Mouse (Mus musculus) neural tube, embryonic 12.5 days (tissue): Measurements from ENCODE around the gene Eef2. TPM values are rescaled to one million over a fixed set of nuclear protein-coding genes. Genes with fewer than 3 reads are reported as not detected.
"Not testable (repeated sequence)": the region's sequence is repeated elsewhere in the genome, so short reads cannot be mapped to it uniquely, and the experiment has no call there.

Source experiments
- ATAC-seq: fragments of 200-750 bp; cut with Nextera tagmentation; 2 replicates; pipeline ENCODE4 v1.8.0; 2017; ENCODE audit warnings: low read depth, mild to moderate bottlenecking, moderate TSS enrichment, moderate library complexity; ENCODE audit not compliant: low FRiP score
- H3K27ac ChIP-seq: fragments of 300-500 bp; sonication (generic); 2 replicates; pipeline ENCODE4 v1.5.1; 2016
- H3K27me3 ChIP-seq: fragments of 300-500 bp; sonication (generic); replicated peaks from 2 replicates; pipeline ENCODE4 v1.6.1; 2016; ENCODE audit warnings: mild to moderate bottlenecking
- H3K36me3 ChIP-seq: fragments of 300-500 bp; sonication (generic); 2 replicates; pipeline ENCODE4 v1.6.1; 2016; ENCODE audit warnings: mild to moderate bottlenecking
- H3K4me1 ChIP-seq: fragments of 300-500 bp; sonication (generic); 2 replicates; pipeline ENCODE4 v1.6.1; 2016
- H3K4me2 ChIP-seq: fragments of 300-500 bp; sonication (generic); replicated peaks from 2 replicates; pipeline ENCODE4 v1.6.1; 2016; ENCODE audit warnings: mild to moderate bottlenecking
- H3K4me3 ChIP-seq: fragments of 300-500 bp; sonication (generic); 2 replicates; pipeline ENCODE4 v1.5.1; 2016
- H3K9ac ChIP-seq: fragments of 300-500 bp; sonication (generic); 2 replicates; pipeline ENCODE4 v1.6.1; 2016; ENCODE audit warnings: mild to moderate bottlenecking
- H3K9me3 ChIP-seq: fragments of 300-500 bp; sonication (generic); 2 replicates; pipeline ENCODE4 v1.6.1; 2016; ENCODE audit warnings: mild to moderate bottlenecking
- WGBS: fragments of 180-500 bp; shearing (Covaris S2); methylation state at CpG from one replicate; pipeline ENCODE4 v1.1.7; 2016; 5-methylcytosine and 5-hydroxymethylcytosine counted together
- polyA plus RNA-seq: library from polyadenylated mRNA; unstranded; fragments of >200 nt; fragmentation: Nextera tagmentation; extraction: Ambion mirVana; gene quantifications from 2 replicates; pipeline ENCODE4 v1.2.1, GENCODE M21; 2016

Gene Eef2
- polyA plus RNA-seq, 1 experiment from 2014 or later: 515 TPM

DNA sequence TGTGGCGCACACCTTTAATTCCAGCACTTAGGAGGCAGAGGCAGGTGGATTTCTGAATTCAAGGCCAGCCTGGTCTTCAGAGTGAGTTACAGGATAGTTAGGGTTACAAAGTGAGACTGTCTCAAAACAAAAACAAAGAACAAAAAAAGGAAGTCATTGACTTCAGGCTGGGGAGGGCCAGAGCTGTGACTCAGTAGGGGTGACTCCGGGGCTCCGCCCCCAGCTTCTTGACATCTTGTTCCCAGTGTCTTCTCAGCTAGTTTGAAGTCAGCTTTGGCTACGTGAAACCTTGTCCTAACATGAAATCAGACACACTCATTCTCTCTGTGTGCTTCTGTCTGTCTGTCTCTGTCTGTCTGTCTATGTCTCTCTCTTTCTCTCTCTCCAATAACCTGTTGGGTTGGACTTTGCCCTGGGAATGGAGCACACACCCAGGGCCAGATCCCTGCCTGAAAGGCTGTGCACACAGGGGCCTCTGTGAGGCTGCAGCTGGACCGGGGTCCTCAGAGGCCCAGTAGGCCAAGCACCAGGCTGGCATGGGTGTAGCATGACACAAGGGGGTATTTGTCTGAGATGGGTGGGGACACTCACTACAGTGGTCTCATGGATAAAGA is 45.1 kb downstream of the Eef2 start:
- H3K9me3 ChIP-seq: no peaks in the 10 kb centered on the region
- H3K4me1 ChIP-seq: no peaks in the 10 kb centered on the region
- H3K9ac ChIP-seq: no peak overlapping the region
- no peak overlapping the region for H3K4me3 ChIP-seq
- WGBS: 88% methylated on average over 5 of the region's 5 CpGs
- ATAC-seq: no peak
- no peaks in the 10 kb centered on the region for H3K27me3 ChIP-seq
- no peak overlapping the region for H3K4me2 ChIP-seq
- peaks cover 48% of the 10 kb centered on the region for H3K36me3 ChIP-seq
- H3K27ac ChIP-seq: no peak overlapping the region

DNA sequence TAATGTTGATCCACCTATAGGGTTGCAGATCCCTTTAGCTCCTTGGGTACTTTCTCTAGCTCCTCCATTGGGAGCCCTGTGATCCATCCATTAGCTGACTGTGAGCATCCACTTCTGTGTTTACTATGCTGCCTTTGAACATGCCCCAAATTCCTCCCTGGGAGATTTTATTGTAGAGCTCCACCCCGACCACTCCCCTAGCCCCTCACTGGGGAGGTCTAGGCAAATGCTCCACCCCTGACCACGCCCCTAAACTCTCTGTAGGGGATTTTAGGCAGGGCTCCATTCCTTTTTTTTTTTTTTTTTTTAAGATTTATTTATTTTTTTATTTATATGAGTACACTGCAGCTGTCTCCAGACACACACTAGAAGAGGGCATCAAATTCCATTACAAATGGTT is 47.3 kb downstream of the Eef2 start:
- H3K27ac ChIP-seq, H3K27me3 ChIP-seq, ATAC-seq, H3K4me1 ChIP-seq, H3K4me2 ChIP-seq, H3K4me3 ChIP-seq, H3K9ac ChIP-seq, H3K9me3 ChIP-seq: not testable (repeated sequence)
- WGBS: 61% methylated on average over 2 of the region's 2 CpGs
- peaks cover 33% of the 10 kb centered on the region; the same call in 1 of the 2 replicates for H3K36me3 ChIP-seq

DNA sequence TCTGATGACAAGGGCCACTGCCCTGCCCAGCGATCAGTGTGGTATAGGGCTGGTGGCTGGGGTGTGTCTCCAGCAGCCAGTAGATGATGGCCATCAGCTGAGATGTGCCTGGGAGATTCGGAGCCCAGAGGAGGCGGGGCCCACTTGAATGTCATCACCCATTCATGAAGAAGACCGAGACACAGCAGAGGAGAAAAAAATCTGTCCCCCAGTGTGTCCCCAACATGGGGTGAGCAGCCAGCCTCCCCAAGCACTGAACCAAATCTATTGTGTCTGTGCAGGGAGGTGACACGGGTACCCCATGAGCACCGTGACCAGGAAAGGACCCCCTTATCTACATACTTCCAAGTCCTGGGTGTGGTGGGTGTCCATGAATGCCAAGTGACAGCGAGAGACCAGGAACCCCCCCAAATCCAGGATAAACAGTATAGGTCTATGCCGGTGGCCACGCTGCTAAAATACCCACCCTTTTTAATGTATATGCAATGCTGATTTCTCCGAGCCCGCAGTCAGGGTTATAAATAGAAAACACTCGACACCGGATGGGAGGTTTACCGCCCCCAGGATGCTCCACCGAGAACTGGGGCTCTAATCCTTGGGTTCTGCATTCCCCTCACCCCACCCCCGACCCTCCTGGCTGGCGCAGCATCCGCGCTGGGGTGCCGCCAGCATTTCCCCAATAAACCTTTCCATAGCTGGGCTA is 53.5 kb downstream of the Eef2 start:
- ATAC-seq: 0 out of 2 replicates have a peak, but pooled peaks have one; percentile 13
- peak overlapping the region; percentile 75 for H3K9ac ChIP-seq
- H3K4me3 ChIP-seq: peak overlapping the region; percentile 55
- peak overlapping the region; percentile 28; the same call in 1 of the 2 replicates for H3K27ac ChIP-seq
- H3K4me2 ChIP-seq: peak overlapping the region; percentile 66
- no peaks in the 10 kb centered on the region for H3K36me3 ChIP-seq
- peaks cover 10% of the 10 kb centered on the region; the same call in 1 of the 2 replicates for H3K27me3 ChIP-seq
- H3K4me1 ChIP-seq: peaks cover 30% of the 10 kb centered on the region
- 11% methylated on average over 20 of the region's 20 CpGs for whole genome bisulfite sequencing
- H3K9me3 ChIP-seq: no peaks in the 10 kb centered on the region

DNA sequence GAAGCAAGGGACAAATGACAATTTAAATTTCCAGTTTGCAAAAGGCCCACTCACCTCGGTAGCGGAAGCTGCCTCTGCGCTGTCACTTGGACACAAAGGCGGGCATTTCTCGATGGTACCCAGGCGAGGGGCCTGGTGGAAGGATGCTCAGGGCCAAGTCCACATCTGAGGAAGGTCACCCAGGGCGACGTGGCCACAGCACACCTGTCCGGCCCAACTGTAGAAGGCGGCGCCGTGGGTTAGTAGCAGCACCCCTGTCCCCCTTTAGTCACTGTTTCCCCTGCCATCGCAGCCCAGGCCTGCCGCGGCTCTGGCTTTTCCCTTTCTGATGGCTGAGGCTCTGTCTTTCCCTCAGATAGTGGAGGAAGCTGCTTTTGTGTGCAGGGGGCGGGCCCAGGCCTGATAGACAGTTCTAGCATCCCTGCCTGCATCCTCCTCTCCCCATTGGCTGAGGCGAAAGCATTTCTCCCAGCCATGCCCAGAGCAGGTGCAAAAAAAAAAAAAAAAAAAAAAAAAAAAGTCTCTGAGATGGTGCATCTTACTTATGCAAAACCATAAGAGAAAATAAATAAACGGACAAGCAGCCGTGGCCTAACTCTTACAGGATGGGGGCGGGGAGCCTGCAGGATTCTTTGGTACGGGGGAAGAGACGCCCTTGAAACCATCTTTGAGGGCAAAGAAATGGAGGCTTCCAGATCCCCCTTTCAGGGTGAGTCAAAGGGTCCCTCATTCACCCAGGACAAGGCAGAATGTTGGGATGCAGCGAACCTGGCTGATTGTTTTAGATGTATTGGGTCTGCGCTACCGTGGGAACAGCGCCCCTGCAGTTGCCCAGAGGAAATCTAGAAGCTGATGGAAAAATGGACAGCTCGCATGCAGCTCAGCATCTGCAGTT is 54.3 kb downstream of the Eef2 start, which contains the start of gene Atcay:
TSS of gene Atcay (minus strand) at position 396 of the 895 bp plus-strand sequence.
- 6% methylated on average over 27 of the region's 27 CpGs for WGBS
- Histone ChIP-seq H3K27ac (peak within 1 kb of the TSS; percentile 28; the same call in 1 of the 2 replicates), H3K9me3 (no peaks in the 10 kb centered on the region), H3K4me3 (peak within 1 kb of the TSS; percentile 55), H3K4me1 (peaks cover 30% of the 10 kb centered on the region), H3K9ac (peak within 1 kb of the TSS; percentile 75), H3K36me3 (no peaks in the 10 kb centered on the region), H3K27me3 (peaks cover 10% of the 10 kb centered on the region; the same call in 1 of the 2 replicates), H3K4me2 (peak within 1 kb of the TSS; percentile 66)
- ATAC-seq: peak; percentile 87

DNA sequence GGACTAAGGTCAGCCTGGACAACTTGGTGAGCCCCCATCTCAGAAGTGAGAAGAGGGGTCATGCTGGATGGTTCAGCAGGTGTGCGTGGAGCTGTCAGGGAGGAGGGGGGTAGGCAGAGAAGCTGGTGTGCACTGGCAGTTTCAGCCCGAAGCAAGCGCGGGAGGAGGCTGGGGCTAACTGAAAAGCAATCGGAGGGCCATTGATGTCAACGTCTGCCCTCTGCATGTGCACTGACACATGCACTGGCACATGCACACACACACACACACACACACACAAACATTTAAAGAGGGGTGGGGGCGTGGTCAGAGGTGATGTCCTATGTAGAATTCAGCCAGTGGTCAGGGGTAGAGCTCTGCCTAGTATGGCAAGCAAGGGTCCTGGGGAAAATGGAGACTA is 55.0 kb downstream of the Eef2 start:
- H3K27ac ChIP-seq: no peak overlapping the region
- H3K36me3 ChIP-seq: no peaks in the 10 kb centered on the region
- H3K4me2 ChIP-seq: peak overlapping the region; percentile 66
- 50% methylated on average over 7 of the region's 7 CpGs for WGBS
- H3K27me3 ChIP-seq: peaks cover 12% of the 10 kb centered on the region; the same call in 1 of the 2 replicates
- peaks cover 30% of the 10 kb centered on the region for H3K4me1 ChIP-seq
- H3K9me3 ChIP-seq: no peaks in the 10 kb centered on the region
- no peak for ATAC-seq
- no peak overlapping the region for H3K4me3 ChIP-seq
- H3K9ac ChIP-seq: no peak overlapping the region

Other genes starting within 250 kb of the Eef2 start
- 7.9 and 8.0 TPM in 2 replicates for gene Gadd45b, start 246.6 kb upstream of the Eef2 start, polyA plus RNA-seq
- 11.2 and 14.0 TPM in 2 replicates for gene Gng7, start 161.7 kb upstream of the Eef2 start, polyA plus RNA-seq
- gene Diras1, start 151.0 kb upstream of the Eef2 start, polyA plus RNA-seq: 16.6 and 16.8 TPM in 2 replicates
- gene Slc39a3, start 139.2 kb upstream of the Eef2 start, polyA plus RNA-seq: 33.9 and 40.2 TPM in 2 replicates
- 272 and 275 TPM in 2 replicates for gene Sgta, start 116.5 kb upstream of the Eef2 start, polyA plus RNA-seq
- 60.2 and 63.3 TPM in 2 replicates for gene Thop1, start 106.6 kb upstream of the Eef2 start, polyA plus RNA-seq
- 0.08 and 0.51 TPM in 2 replicates for gene Creb3l3, start 77.8 kb upstream of the Eef2 start, polyA plus RNA-seq
- gene Map2k2, start 70.7 kb upstream of the Eef2 start, polyA plus RNA-seq: 230 and 232 TPM in 2 replicates
- 15.6 and 17.5 TPM in 2 replicates for gene Zbtb7a, start 41.4 kb upstream of the Eef2 start, polyA plus RNA-seq
- gene Pias4, start 8.7 kb upstream of the Eef2 start, polyA plus RNA-seq: 67.6 and 70.6 TPM in 2 replicates
- 87.7 and 88.4 TPM in 2 replicates for gene Dapk3, start 6.4 kb downstream of the Eef2 start, polyA plus RNA-seq
- not detected in 2 replicates for gene 4930442H23Rik, start 7.2 kb downstream of the Eef2 start, polyA plus RNA-seq
- 0.14 TPM in 1 of 2 replicates, not detected in the other for gene Nmrk2, start 25.4 kb downstream of the Eef2 start, polyA plus RNA-seq
- 34.0 and 43.6 TPM in 2 replicates for gene Atcay, start 54.2 kb downstream of the Eef2 start, polyA plus RNA-seq
- gene Zfr2, start 56.5 kb downstream of the Eef2 start, polyA plus RNA-seq: 16.0 and 18.2 TPM in 2 replicates
- gene Matk, start 76.3 kb downstream of the Eef2 start, polyA plus RNA-seq: 5.1 and 6.2 TPM in 2 replicates
- gene Mrpl54, start 90.3 kb downstream of the Eef2 start, polyA plus RNA-seq: 157 and 176 TPM in 2 replicates
- gene Apba3, start 90.3 kb downstream of the Eef2 start, polyA plus RNA-seq: 35.9 and 36.4 TPM in 2 replicates
- 3.9 and 4.6 TPM in 2 replicates for gene Tjp3, start 115.0 kb downstream of the Eef2 start, polyA plus RNA-seq
- gene Pip5k1c, start 116.3 kb downstream of the Eef2 start, polyA plus RNA-seq: 89.7 and 99.3 TPM in 2 replicates
- 54.1 and 54.9 TPM in 2 replicates for gene Cactin, start 144.5 kb downstream of the Eef2 start, polyA plus RNA-seq
- 3.8 and 4.7 TPM in 2 replicates for gene Tbxa2r, start 152.1 kb downstream of the Eef2 start, polyA plus RNA-seq
- not detected in 2 replicates for gene Gipc3, start 166.6 kb downstream of the Eef2 start, polyA plus RNA-seq
- gene Hmg20b, start 173.8 kb downstream of the Eef2 start, polyA plus RNA-seq: 95.6 TPM in 2 replicates
- 16.0 and 16.8 TPM in 2 replicates for gene Mfsd12, start 180.9 kb downstream of the Eef2 start, polyA plus RNA-seq
- gene 4930404N11Rik, start 189.2 kb downstream of the Eef2 start, polyA plus RNA-seq: 0.80 and 1.1 TPM in 2 replicates
- 136 and 138 TPM in 2 replicates for gene Fzr1, start 201.9 kb downstream of the Eef2 start, polyA plus RNA-seq
- 75.6 and 77.9 TPM in 2 replicates for gene Dohh, start 207.8 kb downstream of the Eef2 start, polyA plus RNA-seq
- gene Gm48551, start 207.8 kb downstream of the Eef2 start, polyA plus RNA-seq: 5.0 and 5.3 TPM in 2 replicates
- 2.3 and 2.5 TPM in 2 replicates for gene Gm48552, start 212.4 kb downstream of the Eef2 start, polyA plus RNA-seq
- gene Smim24, start 216.4 kb downstream of the Eef2 start, polyA plus RNA-seq: 2.1 and 2.7 TPM in 2 replicates